Mouse (Mus musculus) bone marrow macrophage, adult 2 months (primary cell): ENCODE data around the gene Snrpb2.

Experiments used
- CTCF ChIP-seq: IDR thresholded peaks from 2 replicates; pipeline ENCODE4 v1.5.1; 2012; ENCODE audit warnings: low read depth, mild to moderate bottlenecking, low read length, moderate library complexity
- POLR2A ChIP-seq: IDR thresholded peaks from 2 replicates; pipeline ENCODE4 v1.6.1; 2012; ENCODE audit warnings: mild to moderate bottlenecking, low read depth, low read length, borderline replicate concordance

- TF ChIP-seq POLR2A = no peak
- no peak for TF ChIP-seq CTCF
Observed at GRCm38 (mm10) chr2:143065914-143066313, 3.1 kb downstream of the Snrpb2 start.
